10 mouse cellular contexts compared by ENCODE assay signal in the genomic region with DNA sequence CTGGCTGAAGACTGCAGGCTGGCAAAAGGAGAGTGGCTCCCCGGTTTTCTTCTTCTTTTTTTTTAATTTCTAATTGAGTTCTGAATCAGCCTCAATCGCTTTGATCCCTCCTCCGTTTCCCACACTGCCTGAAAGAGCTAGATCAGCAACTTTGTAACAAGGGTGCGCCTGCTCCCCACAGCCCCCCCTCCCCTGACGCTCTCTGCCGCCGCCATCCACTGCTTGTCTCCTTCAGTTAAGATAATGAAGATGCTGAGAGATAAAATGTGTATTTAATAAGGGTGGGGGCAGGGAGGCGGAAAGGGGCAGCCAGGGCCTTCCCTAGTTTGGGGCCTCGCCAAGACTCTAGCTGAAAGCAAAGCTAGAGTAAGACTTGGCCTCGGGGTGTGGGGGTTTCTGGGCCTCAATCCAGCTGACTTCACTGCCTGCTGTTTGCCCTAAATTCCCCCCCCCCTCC. TPM values are rescaled to one million over a fixed set of nuclear protein-coding genes. Genes with fewer than 3 reads are reported as not detected.
DNase-seq lines count a peak whose midpoint lies in the region; ATAC-seq and TF ChIP-seq lines count a peak whose summit lies in the region.
"Had no signal": no experiment of that assay in that cellular context is flagged by ENCODE, and none has a peak within 500 bp of the region (broad histone marks: within the 10 kb centered on the region; RNA-seq: fewer than 3 reads in every experiment).

No protein-coding gene starts in this region.

- DNase-seq in adrenal gland, adult (ENCODE audit: inconsistent age in 2 of 2, low spot score in 1 of 2), result peak; percentile 36 to 60
- no peak for DNase-seq in adrenal gland, postnatal 25 days
- DNase-seq in right cerebral cortex, postnatal 4 days, result peak; percentile 66
- no peak for DNase-seq in right cerebral cortex, postnatal 25 days
- peak; percentile 67 for DNase-seq in hindbrain, embryonic 14.5 days (ENCODE audit: low spot score)
- no peak for DNase-seq in liver, postnatal 0 days
- no peak for DNase-seq in thymus, adult 2 months

- TF ChIP-seq EP300 in liver, postnatal 0 days (IDR thresholded peaks at IDR 0.05; ENCODE audit: low read depth), result no peak

- peak; percentile 26; the same call in 1 of the 2 replicates for ATAC-seq in hindbrain, embryonic 14.5 days (ENCODE audit: low FRiP score)
- ATAC-seq in liver, postnatal 0 days, result no peak
- peak; percentile 13; the same call in 1 of the 2 replicates for ATAC-seq in stomach, embryonic 15.5 days (ENCODE audit: insufficient read depth, low FRiP score, low read depth)

- 3% methylated on average over 10 of the region's 10 CpGs for WGBS in hindbrain, embryonic 14.5 days
- 26% methylated on average over 10 of the region's 10 CpGs for WGBS in liver, postnatal 0 days (ENCODE audit: insufficient replicate concordance)
- 12% methylated on average over 10 of the region's 10 CpGs for WGBS in stomach, embryonic 15.5 days
- 30% methylated on average over 10 of the region's 10 CpGs for WGBS in thymus, adult 2 months

- no peak overlapping the region for H3K4me3 ChIP-seq in hindbrain, embryonic 14.5 days (replicated peaks; ENCODE audit: low read length)
- H3K4me3 ChIP-seq in liver, postnatal 0 days (ENCODE audit: low read depth, low read length), result no peak overlapping the region
- 0 out of 2 replicates have a peak overlapping the region, but pooled peaks have one; percentile 3 for H3K4me3 ChIP-seq in stomach, embryonic 15.5 days (replicated peaks)
- H3K4me3 ChIP-seq in thymus, adult 2 months (ENCODE audit: control insufficient read depth, insufficient read depth, low read length), result no peak overlapping the region
- H3K4me3 ChIP-seq: megakaryocyte, embryonic 14.5 days had no signal

- H3K27me3 ChIP-seq in hindbrain, embryonic 14.5 days (ENCODE audit: control insufficient read depth, insufficient read depth, low read length), result no peaks in the 10 kb centered on the region
- 0 out of 2 replicates have a peak, but pooled peaks cover 7% of the 10 kb centered on the region for H3K27me3 ChIP-seq in liver, postnatal 0 days (ENCODE audit: insufficient read depth, low read length)
- no peaks in the 10 kb centered on the region for H3K27me3 ChIP-seq in stomach, embryonic 15.5 days (replicated peaks)
- no peaks in the 10 kb centered on the region for H3K27me3 ChIP-seq in thymus, adult 2 months (ENCODE audit: control insufficient read depth, insufficient read depth, low read length)

- no peak overlapping the region for H3K9ac ChIP-seq in hindbrain, embryonic 14.5 days
- no peak overlapping the region for H3K9ac ChIP-seq in liver, postnatal 0 days (replicated peaks)
- H3K9ac ChIP-seq in stomach, embryonic 15.5 days, result no peak overlapping the region

- peaks cover 65% of the 10 kb centered on the region for H3K4me1 ChIP-seq in hindbrain, embryonic 14.5 days (replicated peaks; ENCODE audit: control insufficient read depth, insufficient read depth, low read length)
- peaks cover 39% of the 10 kb centered on the region for H3K4me1 ChIP-seq in liver, postnatal 0 days (ENCODE audit: insufficient read depth)
- peaks cover 76% of the 10 kb centered on the region for H3K4me1 ChIP-seq in stomach, embryonic 15.5 days
- H3K4me1 ChIP-seq in thymus, adult 2 months (replicated peaks; ENCODE audit: control insufficient read depth, insufficient read depth, low read length), result peaks cover 34% of the 10 kb centered on the region

- no peak for TF ChIP-seq POLR2A in thymus, adult 2 months (IDR thresholded peaks at IDR 0.05; ENCODE audit: control insufficient read depth, extremely low read depth, insufficient read depth, low read length, poor library complexity)

- H3K36me3 ChIP-seq in hindbrain, embryonic 14.5 days (replicated peaks; ENCODE audit: control insufficient read depth, insufficient read depth), result no peaks in the 10 kb centered on the region
- H3K36me3 ChIP-seq in liver, postnatal 0 days (replicated peaks; ENCODE audit: insufficient read depth, low read length), result peaks cover 13% of the 10 kb centered on the region
- H3K36me3 ChIP-seq in stomach, embryonic 15.5 days, result no peaks in the 10 kb centered on the region; the same call in 1 of the 2 replicates
- H3K36me3 ChIP-seq in thymus, adult 2 months (ENCODE audit: control insufficient read depth, insufficient read depth, low read length), result peaks cover 8% of the 10 kb centered on the region; the same call in 1 of the 2 replicates

- peak overlapping the region; percentile 74 for H3K27ac ChIP-seq in hindbrain, embryonic 14.5 days
- 0 out of 2 replicates have a peak overlapping the region, but pooled peaks have one; percentile 11 for H3K27ac ChIP-seq in liver, postnatal 0 days (ENCODE audit: low read depth)
- peak overlapping the region; percentile 96 for H3K27ac ChIP-seq in stomach, embryonic 15.5 days
- H3K27ac ChIP-seq in thymus, adult 2 months (ENCODE audit: control insufficient read depth, insufficient read depth, low read length), result no peak overlapping the region

- TF ChIP-seq CTCF in liver, postnatal 0 days (IDR thresholded peaks at IDR 0.05; ENCODE audit: low read depth), result no peak
- no peak for TF ChIP-seq CTCF in thymus, adult 2 months (IDR thresholded peaks at IDR 0.05; ENCODE audit: borderline replicate concordance, control insufficient read depth, extremely low read depth, insufficient read depth, low read length, poor library complexity)

- H3K4me2 ChIP-seq in hindbrain, embryonic 14.5 days (replicated peaks), result peak overlapping the region; percentile 17; the same call in 1 of the 2 replicates
- no peak overlapping the region; the same call in 1 of the 2 replicates for H3K4me2 ChIP-seq in liver, postnatal 0 days (ENCODE audit: low read depth, low read length)
- peak overlapping the region; percentile 48 for H3K4me2 ChIP-seq in stomach, embryonic 15.5 days

- no peaks in the 10 kb centered on the region for H3K9me3 ChIP-seq in hindbrain, embryonic 14.5 days (ENCODE audit: control insufficient read depth, low read length)
- H3K9me3 ChIP-seq in liver, postnatal 0 days (ENCODE audit: low read length), result no peaks in the 10 kb centered on the region
- no peaks in the 10 kb centered on the region for H3K9me3 ChIP-seq in stomach, embryonic 15.5 days
- H3K9me3 ChIP-seq: megakaryocyte, embryonic 14.5 days had no signal

RNA-seq across cellular contexts. Expression of a gene that starts 2.3 kb away (rescaled TPM):
- 21.8 and 27.7 TPM in 2 replicates for total RNA-seq in adrenal gland, postnatal 25 days (2021)
- 18.4 and 18.7 TPM in 2 replicates for polyA plus RNA-seq in hindbrain, embryonic 14.5 days (2014; fragmentation: Nextera tagmentation; extraction: Ambion mirVana)
- 5.4 and 5.6 TPM in 2 replicates for polyA plus RNA-seq in liver, postnatal 0 days (2015; fragmentation: Nextera tagmentation; extraction: Ambion mirVana)
- polyA plus RNA-seq in stomach, embryonic 15.5 days (2015; fragmentation: Nextera tagmentation; extraction: Ambion mirVana), result 34.0 and 41.0 TPM in 2 replicates
- polyA plus RNA-seq in thymus, adult 2 months (2012; rRNA removed), result 63.5 and 74.1 TPM in 2 replicates

RNA-seq across cellular contexts. Expression of a gene that starts 17.7 kb away (rescaled TPM):
- total RNA-seq in adrenal gland, postnatal 25 days (2021), result 1.7 and 4.3 TPM in 2 replicates
- polyA plus RNA-seq in hindbrain, embryonic 14.5 days (2014; fragmentation: Nextera tagmentation; extraction: Ambion mirVana), result 4.3 and 5.2 TPM in 2 replicates
- polyA plus RNA-seq in liver, postnatal 0 days (2015; fragmentation: Nextera tagmentation; extraction: Ambion mirVana), result 19.1 and 22.3 TPM in 2 replicates
- 28.8 and 30.3 TPM in 2 replicates for polyA plus RNA-seq in stomach, embryonic 15.5 days (2015; fragmentation: Nextera tagmentation; extraction: Ambion mirVana)
- 8.4 and 12.2 TPM in 2 replicates for polyA plus RNA-seq in thymus, adult 2 months (2012; rRNA removed)

RNA-seq across cellular contexts. Expression of a gene that starts 57.5 kb away (rescaled TPM):
- not detected in 2 replicates for total RNA-seq in adrenal gland, postnatal 25 days (2021)
- 0.60 and 1.4 TPM in 2 replicates for polyA plus RNA-seq in hindbrain, embryonic 14.5 days (2014; fragmentation: Nextera tagmentation; extraction: Ambion mirVana)
- polyA plus RNA-seq in liver, postnatal 0 days (2015; fragmentation: Nextera tagmentation; extraction: Ambion mirVana), result not detected in 2 replicates
- polyA plus RNA-seq in stomach, embryonic 15.5 days (2015; fragmentation: Nextera tagmentation; extraction: Ambion mirVana), result 0.42 and 0.43 TPM in 2 replicates
- polyA plus RNA-seq in thymus, adult 2 months (2012; rRNA removed), result 1.3 and 1.9 TPM in 2 replicates
- total RNA-seq: common myeloid progenitor, adult 5-6 weeks had no signal

Comparison
In these comparisons a context has a peak if more than half of its experiments do, and no peak if none do; other contexts are left out.
1. DNase-seq: peak in adrenal gland, adult (2 of 2), right cerebral cortex, postnatal 4 days (single experiment) and hindbrain, embryonic 14.5 days (single experiment); none in adrenal gland, postnatal 25 days (single experiment), right cerebral cortex, postnatal 25 days (single experiment), liver, postnatal 0 days (single experiment) and thymus, adult 2 months (single experiment).